Mouse (Mus musculus) liver, embryonic 14.5 days (tissue): ENCODE data around the gene Sh2d1b2.

Experiments used
- CTCF ChIP-seq: IDR thresholded peaks from 2 replicates; pipeline ENCODE4 v1.5.1; 2016; ENCODE audit warnings: antibody characterized with exemption, low read depth, control low read depth
- EP300 ChIP-seq: IDR thresholded peaks from 2 replicates; pipeline ENCODE4 v1.6.1; 2016; ENCODE audit warnings: antibody characterized with exemption, low read depth

DNA sequence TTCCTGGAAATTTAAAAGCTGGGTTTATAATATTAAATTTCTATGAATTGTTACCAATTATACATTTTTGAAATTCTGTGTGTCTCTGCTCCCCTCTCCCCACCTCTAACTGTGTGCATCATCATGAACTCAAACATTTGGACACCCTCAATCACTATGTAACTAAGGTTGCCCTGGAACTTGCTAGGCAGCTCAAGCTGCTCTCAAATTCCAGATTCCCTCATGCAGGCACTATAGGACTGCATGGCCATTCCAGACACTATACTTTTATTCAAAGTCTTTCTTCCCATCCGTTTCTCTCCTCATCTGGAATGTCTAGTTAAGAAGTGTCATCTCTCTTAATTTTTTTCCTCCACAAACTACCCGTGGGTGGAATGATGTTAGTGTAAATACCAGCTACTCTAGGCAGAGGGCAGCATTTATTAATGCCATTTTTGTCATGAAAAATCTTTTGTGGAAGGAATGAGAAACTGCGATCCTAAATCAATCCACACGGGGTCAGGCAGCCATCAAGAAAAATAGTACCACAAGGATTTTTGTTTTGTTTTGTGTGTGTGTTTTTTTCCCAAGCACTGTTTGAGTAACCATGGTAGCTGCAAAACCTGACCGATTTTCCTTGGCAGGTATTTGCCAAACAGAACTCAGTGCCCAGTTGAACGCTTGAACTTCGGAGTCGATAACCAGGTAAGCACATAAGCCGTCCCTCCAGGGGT, 59.8 kb downstream of the Sh2d1b2 start:
- TF ChIP-seq CTCF: peak; percentile 47
- no peak for TF ChIP-seq EP300
